Mouse (Mus musculus) hindbrain, postnatal 0 days (tissue): Measurements from ENCODE around the gene Trex2. TPM values are rescaled to one million over a fixed set of nuclear protein-coding genes. Genes with fewer than 3 reads are reported as not detected.

Source experiments
- ATAC-seq: fragments of 200-750 bp; cut with Nextera tagmentation; 2 replicates; pipeline ENCODE4 v1.8.0; 2017; ENCODE audit warnings: mild to moderate bottlenecking, moderate TSS enrichment, moderate library complexity
- DNase-seq: peaks from one replicate; pipeline ENCODE4 v3.0.0-alpha.2; 2015; ENCODE audit warnings: low spot score
- H3K27ac ChIP-seq: fragments of 300-500 bp; sonication (generic); 2 replicates; pipeline ENCODE4 v1.5.1; 2014; ENCODE audit warnings: mild to moderate bottlenecking
- H3K27me3 ChIP-seq: fragments of 300-500 bp; sonication (generic); 2 replicates; pipeline ENCODE4 v1.6.1; 2014; ENCODE audit warnings: low read length, mixed read lengths; ENCODE audit not compliant: insufficient read depth
- H3K36me3 ChIP-seq: fragments of 300-500 bp; sonication (generic); 2 replicates; pipeline ENCODE4 v1.6.1; 2014; ENCODE audit warnings: low read length, mixed read lengths; ENCODE audit not compliant: insufficient read depth
- H3K4me1 ChIP-seq: fragments of 300-500 bp; sonication (generic); 2 replicates; pipeline ENCODE4 v1.6.1; 2014; ENCODE audit warnings: antibody characterized with exemption, low read length, mixed read lengths; ENCODE audit not compliant: insufficient read depth
- H3K4me2 ChIP-seq: fragments of 300-500 bp; sonication (generic); 2 replicates; pipeline ENCODE4 v1.6.1; 2014; ENCODE audit warnings: low read depth, mild to moderate bottlenecking, low read length, moderate library complexity, mixed read lengths
- H3K4me3 ChIP-seq: fragments of 300-500 bp; sonication (generic); 2 replicates; pipeline ENCODE4 v1.5.1; 2014; ENCODE audit warnings: low read length
- H3K9ac ChIP-seq: fragments of 300-500 bp; sonication (generic); replicated peaks from 2 replicates; pipeline ENCODE4 v1.6.1; 2014; ENCODE audit warnings: mild to moderate bottlenecking, low read length, moderate library complexity, mixed read lengths
- H3K9me3 ChIP-seq: fragments of 300-500 bp; sonication (generic); 2 replicates; pipeline ENCODE4 v1.6.1; 2016; ENCODE audit warnings: low read length, mixed read lengths
- CTCF ChIP-seq: IDR thresholded peaks from 2 replicates; pipeline ENCODE4 v1.5.1; 2016; ENCODE audit warnings: antibody characterized with exemption, control low read depth, low read depth
- WGBS: fragments of 180-500 bp; shearing (Covaris S2); extraction: QIAGEN DNeasy Blood & Tissue Kit; methylation state at CpG from one replicate; pipeline ENCODE4 v1.1.7; 2014; 5-methylcytosine and 5-hydroxymethylcytosine counted together
- polyA plus RNA-seq: library from polyadenylated mRNA; unstranded; fragments of >200 nt; fragmentation: Nextera tagmentation; extraction: Ambion mirVana; gene quantifications from 2 replicates; pipeline ENCODE4 v1.2.1, GENCODE M21; 2015
- total RNA-seq: library from RNA; depleted of rRNA; stranded (reverse); fragments of >200 nt; gene quantifications from 2 replicates; pipeline ENCODE4 v1.2.3, GENCODE M21; 2014; rRNA removed

The Trex2 gene
- total RNA-seq: not detected in 2 replicates
- not detected in 2 replicates for polyA plus RNA-seq

DNA sequence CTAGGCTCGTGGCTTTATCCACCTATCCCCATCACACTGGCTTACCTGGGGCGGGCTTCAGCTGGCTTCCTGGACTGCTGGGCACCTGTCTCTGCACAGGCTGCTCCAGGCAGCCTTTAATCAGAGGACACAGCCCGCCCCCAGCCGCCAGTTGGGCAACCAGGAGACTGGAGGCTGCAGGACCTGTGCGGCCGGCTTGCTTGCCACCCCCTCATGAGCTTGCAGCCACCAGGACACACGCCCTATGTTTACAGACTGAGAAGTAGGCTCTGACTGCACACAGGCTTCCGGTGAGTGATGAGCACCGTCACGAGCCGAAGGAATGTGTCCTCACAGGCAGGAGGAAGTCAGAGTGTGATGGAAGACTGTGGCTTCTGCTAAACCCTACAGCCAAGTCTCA is at the start of gene Trex2:
Trex2 (minus strand) TSS at position 93 of the 400 bp plus-strand sequence.
- no peak within 1 kb of the TSS for H3K9ac ChIP-seq
- TF ChIP-seq CTCF: no peak
- WGBS: 79% methylated on average over 11 of the region's 11 CpGs
- DNase-seq (no peak), ATAC-seq (no peak)
- H3K9me3 ChIP-seq: no peaks in the 10 kb centered on the region
- no peak within 1 kb of the TSS for H3K27ac ChIP-seq
- no peaks in the 10 kb centered on the region for H3K4me1 ChIP-seq
- H3K36me3 ChIP-seq: no peaks in the 10 kb centered on the region
- no peak within 1 kb of the TSS for H3K4me3 ChIP-seq
- H3K27me3 ChIP-seq: no peaks in the 10 kb centered on the region
- no peak within 1 kb of the TSS for H3K4me2 ChIP-seq

DNA sequence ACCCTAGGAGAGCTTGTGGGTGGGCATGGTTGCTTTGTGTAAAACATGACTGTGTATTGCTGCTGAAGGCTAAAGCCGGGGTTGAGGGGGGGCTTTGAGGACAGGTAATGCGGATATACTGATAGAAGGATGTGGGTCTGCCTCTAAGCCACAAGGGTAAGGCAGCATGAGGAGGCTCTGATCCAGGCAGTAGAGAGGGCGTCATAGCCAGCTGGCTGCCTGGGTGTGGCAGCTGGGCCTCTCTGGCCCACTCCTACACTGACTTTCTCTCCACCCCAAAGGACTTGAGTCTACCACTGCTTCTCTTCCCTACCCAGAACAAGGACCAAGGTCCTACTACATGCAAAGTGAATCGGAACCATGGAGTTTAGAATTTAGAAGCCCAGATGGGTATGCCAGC is 49.7 kb upstream of the Trex2 start:
- H3K27ac ChIP-seq: no peak overlapping the region
- ATAC-seq: no peak

GRCm38 (mm10) chrX:73484076-73484475 is 48.9 kb upstream of the Trex2 start:
- DNase-seq (peak; percentile 14), ATAC-seq (no peak)
- WGBS: 44% methylated on average over 1 of the region's 1 CpGs
- Histone ChIP-seq H3K36me3 (no peaks in the 10 kb centered on the region), H3K27me3 (no peaks in the 10 kb centered on the region), H3K4me1 (no peaks in the 10 kb centered on the region), H3K4me2 (peak overlapping the region; percentile 11; the same call in 1 of the 2 replicates), H3K4me3 (no peak overlapping the region), H3K9me3 (no peaks in the 10 kb centered on the region), H3K27ac (no peak overlapping the region), H3K9ac (no peak overlapping the region)
- TF ChIP-seq CTCF: no peak

More for the DNA sequence above, 49.7 kb upstream of the Trex2 start:
- no peak overlapping the region for H3K4me3 ChIP-seq
- peak overlapping the region; percentile 1; the same call in 1 of the 2 replicates for H3K4me2 ChIP-seq
- DNase-seq: no peak
- H3K9me3 ChIP-seq: no peaks in the 10 kb centered on the region
- no peak overlapping the region for H3K9ac ChIP-seq
- H3K4me1 ChIP-seq: no peaks in the 10 kb centered on the region
- H3K36me3 ChIP-seq: no peaks in the 10 kb centered on the region
- TF ChIP-seq CTCF: no peak
- WGBS: 88% methylated on average over 4 of the region's 4 CpGs
- H3K27me3 ChIP-seq: no peaks in the 10 kb centered on the region

GRCm38 (mm10) chrX:73483484-73483810 is 48.3 kb upstream of the Trex2 start, which contains the start of gene Bgn:
Gene Bgn, plus strand, starts transcription at chrX:73483602.
- TF ChIP-seq CTCF: no peak
- no peaks in the 10 kb centered on the region for H3K36me3 ChIP-seq
- H3K9me3 ChIP-seq: no peaks in the 10 kb centered on the region
- H3K27ac ChIP-seq: no peak within 1 kb of the TSS
- ATAC-seq (no peak), DNase-seq (no peak)
- H3K4me3 ChIP-seq: no peak within 1 kb of the TSS
- 43% methylated on average over 8 of the region's 14 CpGs for WGBS
- no peaks in the 10 kb centered on the region for H3K4me1 ChIP-seq
- peak within 1 kb of the TSS; percentile 11; the same call in 1 of the 2 replicates for H3K4me2 ChIP-seq
- no peak within 1 kb of the TSS for H3K9ac ChIP-seq
- no peaks in the 10 kb centered on the region for H3K27me3 ChIP-seq

DNA sequence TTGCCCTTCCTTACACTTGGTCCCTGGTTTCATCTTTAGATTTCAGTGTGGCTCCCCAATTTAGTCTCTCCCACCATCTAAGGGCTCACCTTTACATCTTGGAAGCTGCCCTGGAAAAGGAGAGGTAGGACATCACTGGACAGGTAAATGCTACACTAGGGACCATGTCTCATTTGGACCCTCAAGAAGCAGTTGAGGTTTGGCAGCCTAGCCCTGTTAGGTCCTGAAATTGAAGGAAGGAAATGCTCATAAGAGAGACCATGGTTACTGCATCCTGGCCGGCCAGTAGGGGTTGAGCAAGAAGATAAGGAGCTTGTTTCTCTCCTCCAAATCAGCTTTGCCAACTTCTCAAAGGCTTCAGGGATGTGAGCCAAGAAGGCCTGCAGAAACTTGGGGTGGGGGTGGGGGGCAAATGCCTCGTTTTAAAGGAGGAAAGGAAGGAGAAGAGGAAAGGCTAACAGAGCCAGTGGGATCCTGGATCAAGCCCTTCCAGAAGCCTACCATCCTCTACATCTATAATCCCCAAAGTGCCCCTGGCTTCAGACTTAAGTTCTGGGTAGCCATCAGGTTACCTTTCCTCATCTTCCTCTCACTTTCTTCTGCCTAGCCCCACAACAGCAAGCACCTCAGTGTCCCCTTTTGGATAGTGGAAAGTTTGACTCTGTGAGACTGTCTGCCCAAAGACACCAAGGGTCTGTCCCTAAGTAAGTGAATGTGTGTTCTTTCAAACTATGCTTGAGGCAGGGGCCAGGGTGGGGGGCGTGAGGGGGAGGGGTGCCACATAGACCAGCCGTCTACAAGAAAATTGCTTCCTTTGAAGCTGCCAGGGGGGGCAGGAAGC is 47.7 kb upstream of the Trex2 start:
- H3K9ac ChIP-seq: no peak overlapping the region
- no peaks in the 10 kb centered on the region for H3K27me3 ChIP-seq
- peak overlapping the region; percentile 11; the same call in 1 of the 2 replicates for H3K4me2 ChIP-seq
- H3K9me3 ChIP-seq: no peaks in the 10 kb centered on the region
- H3K27ac ChIP-seq: no peak overlapping the region
- WGBS: 41% methylated on average over 4 of the region's 4 CpGs
- DNase-seq (no peak), ATAC-seq (no peak)
- no peaks in the 10 kb centered on the region for H3K4me1 ChIP-seq
- TF ChIP-seq CTCF: no peak
- H3K36me3 ChIP-seq: no peaks in the 10 kb centered on the region
- no peak overlapping the region for H3K4me3 ChIP-seq

DNA sequence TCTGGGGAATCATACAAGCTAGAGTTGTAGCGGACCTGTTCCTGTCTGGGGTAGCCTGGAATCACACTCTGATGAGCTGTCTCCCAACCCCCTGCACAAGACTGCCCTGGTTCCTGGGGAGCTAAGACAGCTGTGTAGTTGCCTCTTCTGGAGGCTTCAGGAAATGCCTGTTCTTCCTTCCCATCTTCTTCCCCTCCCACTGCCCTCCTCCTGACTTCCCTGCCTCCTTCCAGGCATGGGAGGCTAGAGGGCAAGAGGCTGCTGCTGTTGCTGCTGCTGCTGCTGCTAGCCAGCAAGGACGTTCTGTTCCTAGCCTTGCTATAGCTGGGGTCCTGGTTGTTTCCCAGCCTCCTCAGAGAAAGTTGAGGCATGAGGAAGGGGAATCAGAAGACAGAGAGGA is 45.2 kb upstream of the Trex2 start:
- 62% methylated on average over 2 of the region's 2 CpGs for WGBS
- ATAC-seq: no peak
- H3K27ac ChIP-seq: no peak overlapping the region

GRCm38 (mm10) chrX:73479656-73480055 is 44.5 kb upstream of the Trex2 start:
- no peak for ATAC-seq
- TF ChIP-seq CTCF: no peak
- H3K9me3 ChIP-seq: no peaks in the 10 kb centered on the region

More for the DNA sequence above, 45.2 kb upstream of the Trex2 start:
- H3K9me3 ChIP-seq: no peaks in the 10 kb centered on the region
- H3K36me3 ChIP-seq: no peaks in the 10 kb centered on the region
- H3K4me1 ChIP-seq: no peaks in the 10 kb centered on the region
- no peak for TF ChIP-seq CTCF
- no peak overlapping the region for H3K4me2 ChIP-seq
- no peak for DNase-seq
- H3K9ac ChIP-seq: no peak overlapping the region
- no peaks in the 10 kb centered on the region for H3K27me3 ChIP-seq
- H3K4me3 ChIP-seq: no peak overlapping the region

More at GRCm38 (mm10) chrX:73479656-73480055, 44.5 kb upstream of the Trex2 start:
- no peak overlapping the region for H3K27ac ChIP-seq
- no peak overlapping the region for H3K4me2 ChIP-seq
- H3K4me3 ChIP-seq: no peak overlapping the region
- no peaks in the 10 kb centered on the region for H3K4me1 ChIP-seq
- no peaks in the 10 kb centered on the region for H3K27me3 ChIP-seq
- no peaks in the 10 kb centered on the region for H3K36me3 ChIP-seq
- DNase-seq: no peak
- H3K9ac ChIP-seq: no peak overlapping the region
